Mouse (Mus musculus): ENCODE results near the gene Uncx.

GRCm38 (mm10) chr5:139528851-139529250 lies 14.4 kb upstream of the Uncx start:
- no peak for TF ChIP-seq CTCF (conservative IDR thresholded peaks at IDR 0.05; ENCODE audit: low read length)
- no peak for TF ChIP-seq POU5F1 (IDR thresholded peaks at IDR 0.05; ENCODE audit: borderline replicate concordance, low read length)

All from E14TG2a.4 (cell line).